In genomic region chr1:187452189-187452588, GRCm38 (mm10) we compare ENCODE assay signal across 9 mouse cellular contexts.
DNase-seq lines count a peak whose midpoint lies in the region; ATAC-seq and TF ChIP-seq lines count a peak whose summit lies in the region.
"Had no signal": no experiment of that assay in that cellular context is flagged by ENCODE, and none has a peak within 500 bp of the region (broad histone marks: within the 10 kb centered on the region; RNA-seq: fewer than 3 reads in every experiment).

No protein-coding gene starts in this region.

- DNase-seq in cerebellum, postnatal 14 days: peak; percentile 54 to 67
- no peak for DNase-seq in cerebellum, adult 11-12 months
- DNase-seq in layer of hippocampus, postnatal 10 days (ENCODE audit: low spot score in 2 of 2): peak; percentile 30 to 48
- no peak for DNase-seq in layer of hippocampus, adult 9-10 months (ENCODE audit: low spot score)
- no peak for DNase-seq in liver, embryonic 14.5 days (ENCODE audit: low read depth in 3 of 3, low spot score in 3 of 3)

- H3K27ac ChIP-seq in ES-Bruce4 (ENCODE audit: insufficient read depth, low read length): no peak overlapping the region
- no peak overlapping the region for H3K27ac ChIP-seq in liver, embryonic 14.5 days

- no peak for TF ChIP-seq EP300 in ES-Bruce4 (IDR thresholded peaks at IDR 0.05; ENCODE audit: insufficient read depth, low read depth, low read length)
- no peak for TF ChIP-seq EP300 in liver, embryonic 14.5 days (IDR thresholded peaks at IDR 0.05; ENCODE audit: low read depth)

- peak; percentile 63 for ATAC-seq in common myeloid progenitor, adult 5-6 weeks (replicated peaks; ENCODE audit: low read depth, poor library complexity, severe bottlenecking)
- ATAC-seq in liver, embryonic 14.5 days (ENCODE audit: insufficient read depth): no peak
- ATAC-seq in monocyte, adult 5-6 weeks (replicated peaks; ENCODE audit: insufficient number of reproducible peaks, low FRiP score, low TSS enrichment, poor library complexity, severe bottlenecking): no peak

- H3K36me3 ChIP-seq in ES-Bruce4 (ENCODE audit: control insufficient read depth, insufficient read depth, low read length, poor library complexity, severe bottlenecking): no peaks in the 10 kb centered on the region
- H3K36me3 ChIP-seq in liver, embryonic 14.5 days (replicated peaks; ENCODE audit: control insufficient read depth, insufficient read depth, low read depth): no peaks in the 10 kb centered on the region

- TF ChIP-seq CTCF in ES-Bruce4 (IDR thresholded peaks at IDR 0.05; ENCODE audit: low read depth, low read length): peak; percentile 66
- TF ChIP-seq CTCF in liver, embryonic 14.5 days (IDR thresholded peaks at IDR 0.05; ENCODE audit: low read depth): peak; percentile 62

- no peaks in the 10 kb centered on the region for H3K27me3 ChIP-seq in ES-Bruce4 (ENCODE audit: control insufficient read depth, insufficient read depth, low read length, poor library complexity, severe bottlenecking)
- no peaks in the 10 kb centered on the region for H3K27me3 ChIP-seq in liver, embryonic 14.5 days (ENCODE audit: control insufficient read depth, insufficient read depth, low read length)
- H3K27me3 ChIP-seq: megakaryocyte, embryonic 14.5 days had no signal

- no peaks in the 10 kb centered on the region for H3K4me1 ChIP-seq in ES-Bruce4 (ENCODE audit: control insufficient read depth, insufficient read depth, low read length)
- no peaks in the 10 kb centered on the region for H3K4me1 ChIP-seq in liver, embryonic 14.5 days (replicated peaks; ENCODE audit: control insufficient read depth in 2 of 2, insufficient read depth in 2 of 2, low read length in 1 of 2)
- H3K4me1 ChIP-seq: megakaryocyte, embryonic 14.5 days had no signal

- H3K9me3 ChIP-seq in ES-Bruce4 (replicated peaks; ENCODE audit: control insufficient read depth, insufficient read depth, low read length, poor library complexity, severe bottlenecking): no peaks in the 10 kb centered on the region
- no peaks in the 10 kb centered on the region for H3K9me3 ChIP-seq in liver, embryonic 14.5 days (ENCODE audit: control insufficient read depth, low read length)

- no peak overlapping the region for H3K4me3 ChIP-seq in ES-Bruce4 (ENCODE audit: low read depth, low read length)
- H3K4me3 ChIP-seq in liver, embryonic 14.5 days (ENCODE audit: insufficient read depth in 1 of 2, low read depth in 2 of 2, low read length in 2 of 2): no peak overlapping the region

- no peak overlapping the region for H3K4me2 ChIP-seq in liver, embryonic 14.5 days (ENCODE audit: low read depth)

- WGBS in liver, embryonic 14.5 days (ENCODE audit: insufficient replicate concordance): 18% methylated on average over 6 of the region's 6 CpGs

- H3K9ac ChIP-seq in ES-Bruce4 (ENCODE audit: low read depth, poor library complexity, severe bottlenecking): no peak overlapping the region
- H3K9ac ChIP-seq in liver, embryonic 14.5 days (replicated peaks): no peak overlapping the region

- TF ChIP-seq POLR2A in ES-Bruce4 (IDR thresholded peaks at IDR 0.05; ENCODE audit: insufficient read depth, low read length): no peak

Comparison
In these comparisons a context has a peak if more than half of its experiments do, and no peak if none do; other contexts are left out.
1. DNase-seq: peak in cerebellum, postnatal 14 days (2 of 2) and layer of hippocampus, postnatal 10 days (2 of 2); none in cerebellum, adult 11-12 months (single experiment), layer of hippocampus, adult 9-10 months (single experiment) and liver, embryonic 14.5 days (0 of 3).